Mouse (Mus musculus) forebrain, embryonic 11.5 days (tissue): ENCODE results near the gene Syt6. TPM values are rescaled to one million over a fixed set of nuclear protein-coding genes. Genes with fewer than 3 reads are reported as not detected.

Experiments
- ATAC-seq: fragments of 200-750 bp; cut with Nextera tagmentation; replicated peaks from 2 replicates; pipeline ENCODE4 v1.8.0; 2017; ENCODE audit warnings: moderate TSS enrichment; ENCODE audit not compliant: low FRiP score
- DNase-seq: peaks from one replicate; pipeline ENCODE4 v3.0.0-alpha.2; 2017; ENCODE audit warnings: low spot score
- H3K27ac ChIP-seq: fragments of 300-500 bp; sonication (generic); 2 replicates; pipeline ENCODE4 v1.5.1; 2014; ENCODE audit warnings: low read depth, low read length
- H3K27me3 ChIP-seq: fragments of 300-500 bp; sonication (generic); 2 replicates; pipeline ENCODE4 v1.6.1; 2014; ENCODE audit warnings: mild to moderate bottlenecking, low read length, mixed read lengths; ENCODE audit not compliant: control insufficient read depth, insufficient read depth
- H3K36me3 ChIP-seq: fragments of 300-500 bp; sonication (generic); 2 replicates; pipeline ENCODE4 v1.6.1; 2014; ENCODE audit warnings: mild to moderate bottlenecking, low read length, moderate library complexity, mixed read lengths; ENCODE audit not compliant: control insufficient read depth, insufficient read depth
- H3K4me1 ChIP-seq: fragments of 300-500 bp; sonication (generic); replicated peaks from 2 replicates; pipeline ENCODE4 v1.6.1; 2014; ENCODE audit warnings: low read length, mixed read lengths; ENCODE audit not compliant: control insufficient read depth, insufficient read depth
- H3K4me2 ChIP-seq: fragments of 300-500 bp; sonication (generic); 2 replicates; pipeline ENCODE4 v1.6.1; 2014; ENCODE audit warnings: low read depth, mild to moderate bottlenecking, low read length, moderate library complexity, mixed read lengths; ENCODE audit not compliant: severe bottlenecking
- H3K4me3 ChIP-seq: fragments of 300-500 bp; sonication (generic); 2 replicates; pipeline ENCODE4 v1.5.1; 2014; ENCODE audit warnings: low read depth, low read length
- H3K9ac ChIP-seq: fragments of 300-500 bp; sonication (generic); 2 replicates; pipeline ENCODE4 v1.6.1; 2014; ENCODE audit warnings: low read length
- H3K9me3 ChIP-seq: fragments of 300-500 bp; sonication (generic); 2 replicates; pipeline ENCODE4 v1.6.1; 2016; ENCODE audit warnings: low read length, mixed read lengths; ENCODE audit not compliant: control insufficient read depth
- WGBS: fragments of 180-500 bp; shearing (Covaris S2); extraction: QIAGEN DNeasy Blood & Tissue Kit; methylation state at CpG from one replicate; pipeline ENCODE4 v1.1.7; 2014; 5-methylcytosine and 5-hydroxymethylcytosine counted together
- polyA plus RNA-seq: library from polyadenylated mRNA; unstranded; fragments of >200 nt; fragmentation: Nextera tagmentation; extraction: Ambion mirVana; gene quantifications from 2 replicates; pipeline ENCODE4 v1.2.1, GENCODE M21; 2014

Syt6 gene
- polyA plus RNA-seq, 1 experiment from 2014 or later = 1.5 TPM

- Histone ChIP-seq H3K9me3 (no peaks in the 10 kb centered on the region), H3K4me1 (no peaks in the 10 kb centered on the region), H3K36me3 (no peaks in the 10 kb centered on the region), H3K9ac (no peak overlapping the region), H3K27me3 (no peaks in the 10 kb centered on the region), H3K4me2 (no peak overlapping the region), H3K4me3 (no peak overlapping the region), H3K27ac (no peak overlapping the region)
- WGBS = 86% methylated on average over 13 of the region's 13 CpGs
- ATAC-seq = no peak
- DNase-seq = no peak
Measured at GRCm38 (mm10) chr3:103625169-103625568, 50.1 kb downstream of the Syt6 start.

- no peaks in the 10 kb centered on the region for H3K27me3 ChIP-seq
- H3K4me1 ChIP-seq = no peaks in the 10 kb centered on the region
- H3K9me3 ChIP-seq = no peaks in the 10 kb centered on the region
- WGBS = 88% methylated on average over 4 of the region's 4 CpGs
- ATAC-seq (no peak), DNase-seq (no peak)
- H3K4me3 ChIP-seq = no peak overlapping the region
- no peaks in the 10 kb centered on the region for H3K36me3 ChIP-seq
- no peak overlapping the region for H3K4me2 ChIP-seq
- H3K9ac ChIP-seq = no peak overlapping the region
- H3K27ac ChIP-seq = no peak overlapping the region
Measured at GRCm38 (mm10) chr3:103626481-103626880, 51.5 kb downstream of the Syt6 start.

GRCm38 (mm10) chr3:103627661-103628060 is 52.6 kb downstream of the Syt6 start:
- Histone ChIP-seq H3K27me3 (no peaks in the 10 kb centered on the region), H3K9me3 (no peaks in the 10 kb centered on the region), H3K9ac (no peak overlapping the region), H3K4me1 (no peaks in the 10 kb centered on the region), H3K4me2 (no peak overlapping the region), H3K4me3 (no peak overlapping the region), H3K36me3 (no peaks in the 10 kb centered on the region), H3K27ac (no peak overlapping the region)
- DNase-seq (no peak), ATAC-seq (no peak)
- WGBS = 92% methylated on average over 3 of the region's 3 CpGs

GRCm38 (mm10) chr3:103633124-103633523 is 58.1 kb downstream of the Syt6 start:
- WGBS = 88% methylated on average over 7 of the region's 7 CpGs
- Histone ChIP-seq H3K4me2 (no peak overlapping the region), H3K27ac (no peak overlapping the region), H3K9me3 (no peaks in the 10 kb centered on the region), H3K9ac (no peak overlapping the region), H3K27me3 (no peaks in the 10 kb centered on the region), H3K4me3 (no peak overlapping the region), H3K36me3 (no peaks in the 10 kb centered on the region), H3K4me1 (no peaks in the 10 kb centered on the region)
- ATAC-seq = no peak
- DNase-seq = no peak

GRCm38 (mm10) chr3:103633831-103634230 is 58.8 kb downstream of the Syt6 start:
- no peaks in the 10 kb centered on the region for H3K4me1 ChIP-seq
- H3K9me3 ChIP-seq = no peaks in the 10 kb centered on the region
- DNase-seq = no peak
- ATAC-seq = no peak
- H3K27ac ChIP-seq = no peak overlapping the region
- no peak overlapping the region for H3K9ac ChIP-seq
- no peaks in the 10 kb centered on the region for H3K27me3 ChIP-seq
- no peaks in the 10 kb centered on the region for H3K36me3 ChIP-seq
- H3K4me3 ChIP-seq = no peak overlapping the region
- no peak overlapping the region for H3K4me2 ChIP-seq
- WGBS = 84% methylated on average over 4 of the region's 4 CpGs

GRCm38 (mm10) chr3:103634256-103634655 is 59.2 kb downstream of the Syt6 start:
- H3K9ac ChIP-seq = no peak overlapping the region
- H3K4me2 ChIP-seq = no peak overlapping the region
- no peaks in the 10 kb centered on the region for H3K9me3 ChIP-seq
- ATAC-seq = no peak
- no peaks in the 10 kb centered on the region for H3K36me3 ChIP-seq
- no peaks in the 10 kb centered on the region for H3K27me3 ChIP-seq
- 80% methylated on average over 1 of the region's 1 CpGs for WGBS
- no peak overlapping the region for H3K4me3 ChIP-seq
- H3K27ac ChIP-seq = no peak overlapping the region
- H3K4me1 ChIP-seq = no peaks in the 10 kb centered on the region
- no peak for DNase-seq

GRCm38 (mm10) chr3:103637641-103638040 is 62.6 kb downstream of the Syt6 start:
- 46% methylated on average over 1 of the region's 1 CpGs for WGBS
- Histone ChIP-seq H3K4me3 (no peak overlapping the region), H3K9me3 (no peaks in the 10 kb centered on the region), H3K4me2 (no peak overlapping the region), H3K36me3 (no peaks in the 10 kb centered on the region), H3K27me3 (no peaks in the 10 kb centered on the region; the same call in 1 of the 2 replicates), H3K9ac (no peak overlapping the region), H3K4me1 (no peaks in the 10 kb centered on the region), H3K27ac (no peak overlapping the region)
- DNase-seq (no peak), ATAC-seq (no peak)

GRCm38 (mm10) chr3:103640226-103640803 is 65.3 kb downstream of the Syt6 start:
- Histone ChIP-seq H3K4me3 (no peak overlapping the region), H3K4me2 (no peak overlapping the region), H3K9ac (no peak overlapping the region), H3K27ac (no peak overlapping the region), H3K9me3 (no peaks in the 10 kb centered on the region), H3K27me3 (no peaks in the 10 kb centered on the region; the same call in 1 of the 2 replicates), H3K36me3 (no peaks in the 10 kb centered on the region), H3K4me1 (no peaks in the 10 kb centered on the region)
- WGBS = 35% methylated on average over 8 of the region's 8 CpGs
- DNase-seq (no peak), ATAC-seq (no peak)

- Histone ChIP-seq H3K4me2 (no peak overlapping the region), H3K9me3 (no peaks in the 10 kb centered on the region), H3K36me3 (no peaks in the 10 kb centered on the region), H3K27me3 (no peaks in the 10 kb centered on the region; the same call in 1 of the 2 replicates), H3K9ac (no peak overlapping the region), H3K4me1 (no peaks in the 10 kb centered on the region), H3K27ac (no peak overlapping the region), H3K4me3 (no peak overlapping the region)
- no peak for DNase-seq
- WGBS = 65% methylated on average over 7 of the region's 7 CpGs
- ATAC-seq = no peak
Measured at GRCm38 (mm10) chr3:103641301-103641700, 66.3 kb downstream of the Syt6 start.
